Mouse (Mus musculus) layer of hippocampus, adult 8-10 months (tissue): ENCODE results near the gene Vac14. TPM values are rescaled to one million over a fixed set of nuclear protein-coding genes. Genes with fewer than 3 reads are reported as not detected.

Source experiments
- DNase-seq, 2 experiments: peaks; one replicate each; pipeline ENCODE4 v3.0.0; 2022; ENCODE audit warnings: low spot score in 2 of 2
- total RNA-seq, 4 experiments: library from RNA; stranded (reverse); gene quantifications; 2 replicates each; pipeline ENCODE4 v1.2.4; 2022

Vac14 gene
- total RNA-seq, 4 experiments from 2014 or later: 26.8 to 28.2 (median 27.0) TPM

DNA sequence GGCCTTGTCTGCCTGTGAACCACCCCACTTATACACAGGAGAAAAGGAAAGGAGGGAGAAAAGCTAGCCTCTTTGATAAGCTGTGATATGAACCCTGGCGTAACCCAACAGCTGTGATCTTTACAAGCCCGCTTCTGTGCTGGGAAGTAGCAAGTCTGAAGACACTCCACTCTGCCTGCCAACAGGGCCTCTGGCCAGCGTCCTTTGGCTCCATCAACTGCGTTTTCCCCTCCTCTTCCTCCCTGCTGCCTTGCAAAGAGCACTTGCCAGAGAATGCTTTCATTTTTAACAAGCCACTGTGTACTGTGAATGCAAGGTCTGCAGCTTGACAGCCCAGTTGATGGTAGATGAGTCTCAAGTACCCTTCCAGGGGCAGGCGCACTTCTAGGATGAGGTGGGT, 69.3 kb downstream of the Vac14 start:
- DNase-seq: peak; percentile 64 to 72

DNA sequence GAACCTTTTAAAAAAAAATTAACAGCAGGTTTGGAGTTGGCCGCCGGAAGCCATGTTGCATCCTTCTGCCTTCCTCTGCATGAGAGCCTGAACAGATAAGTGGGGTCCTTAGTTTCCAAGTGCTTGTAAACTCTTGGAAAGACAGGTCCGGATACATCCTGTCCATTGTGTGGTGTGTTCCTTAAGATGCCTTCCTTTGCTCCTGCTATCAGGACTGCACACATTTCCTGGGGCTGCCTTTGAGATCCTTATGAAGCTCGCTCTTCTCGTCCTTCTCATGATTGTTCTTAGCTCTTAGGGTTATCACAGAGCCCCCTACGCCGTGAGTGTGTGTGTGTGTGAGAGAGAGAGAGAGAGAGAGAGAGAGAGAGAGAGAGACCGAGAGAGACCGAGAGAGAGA, 71.6 kb downstream of the Vac14 start:
- no peak for DNase-seq

DNA sequence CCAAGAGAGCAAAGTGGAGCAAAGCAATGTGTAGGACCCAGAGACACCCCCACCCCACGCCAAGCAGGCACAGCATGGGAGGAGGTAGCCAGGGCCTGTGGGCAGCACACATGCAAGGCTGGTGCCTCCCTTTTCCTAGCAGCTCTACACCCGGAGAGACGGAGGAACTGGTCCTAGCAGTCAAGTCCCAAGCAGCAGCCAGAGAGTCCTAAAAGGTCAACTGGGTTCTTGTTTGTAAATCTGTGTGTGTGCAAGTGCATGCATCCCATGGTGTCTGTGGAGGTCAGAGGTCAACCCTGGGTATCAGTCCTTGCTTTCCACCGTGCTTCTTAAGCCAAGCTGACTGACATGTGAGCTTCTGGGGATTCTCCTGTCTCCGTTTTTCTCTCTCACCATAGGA, 75.8 kb downstream of the Vac14 start:
- no peak for DNase-seq

DNA sequence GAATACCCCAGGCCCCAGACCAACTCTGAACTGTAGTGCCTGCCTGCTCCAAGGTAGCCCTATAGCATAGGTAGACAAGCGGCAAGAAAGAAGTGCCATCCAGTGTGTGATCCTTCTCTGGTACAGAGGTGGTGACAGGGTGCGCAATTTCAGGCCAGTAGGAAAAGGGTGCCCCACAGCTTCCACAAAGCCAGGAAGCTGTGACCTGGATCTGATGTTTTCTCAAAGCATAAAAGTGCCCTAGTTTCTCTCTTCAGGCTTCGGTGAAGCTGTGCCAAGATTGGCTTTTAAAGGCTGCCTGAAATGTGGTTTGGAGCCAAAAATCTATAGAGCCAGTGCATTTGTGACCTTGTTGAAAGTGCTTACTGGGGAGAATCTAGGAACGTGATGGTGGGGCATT, 76.4 kb downstream of the Vac14 start:
- DNase-seq: no peak

DNA sequence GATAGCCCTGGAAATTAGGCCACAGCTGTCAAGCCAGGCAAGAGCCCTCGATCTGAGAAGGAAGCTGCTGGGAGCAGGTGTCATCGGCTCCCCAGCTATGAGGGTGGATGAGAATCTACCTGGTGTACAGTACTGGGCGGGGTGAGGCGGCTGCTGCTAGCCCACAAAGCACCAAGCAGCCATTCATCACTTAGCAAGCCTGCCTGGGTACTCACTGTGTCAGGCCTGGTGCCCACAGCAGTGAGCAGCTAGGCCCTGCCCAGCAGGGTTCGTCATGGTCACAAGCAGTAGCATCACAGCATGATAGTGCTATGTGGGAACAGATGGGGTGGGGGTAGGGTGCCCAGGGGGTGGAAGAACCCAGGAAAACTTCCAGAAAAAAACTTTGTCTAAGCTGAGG, 77.0 kb downstream of the Vac14 start:
- DNase-seq: no peak

DNA sequence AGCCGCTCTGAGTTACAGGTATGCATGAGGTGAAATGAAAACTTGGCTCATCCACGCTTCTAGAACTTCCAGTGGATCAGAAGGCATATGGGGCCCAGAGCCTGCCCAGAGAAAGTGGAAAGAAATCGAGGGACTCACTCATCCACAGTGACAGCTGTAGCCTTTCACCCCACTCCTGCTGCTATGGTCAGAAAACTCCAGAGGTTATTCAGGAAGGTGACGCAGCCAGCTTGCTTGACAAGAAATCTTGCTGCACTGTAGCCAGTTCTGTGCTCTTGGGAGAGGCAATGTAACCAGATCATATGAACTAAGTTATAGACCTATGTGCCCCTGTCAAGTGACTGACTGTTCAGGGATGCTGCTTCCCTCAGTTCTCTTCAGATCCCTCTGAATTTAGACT, 77.7 kb downstream of the Vac14 start:
- no peak for DNase-seq

DNA sequence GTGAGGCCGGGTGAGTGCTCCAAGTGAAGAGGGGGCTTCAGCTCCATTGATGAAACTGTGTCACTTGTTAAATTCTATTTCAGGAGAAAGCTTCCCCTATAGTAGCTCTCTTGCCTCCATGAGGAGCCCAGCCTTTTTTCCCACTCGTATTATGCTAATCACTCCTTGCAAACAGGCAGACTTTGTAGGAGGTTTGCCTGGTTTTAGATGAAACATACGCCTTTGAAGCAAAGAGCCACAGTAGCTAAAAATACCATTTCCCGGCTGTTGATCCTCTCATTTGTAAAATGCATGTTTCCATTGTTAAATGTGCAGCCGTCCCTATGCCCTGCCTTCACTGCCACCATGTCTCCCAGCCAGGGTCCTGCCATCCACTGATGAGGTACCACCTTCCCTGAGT, 79.2 kb downstream of the Vac14 start:
- DNase-seq: no peak

DNA sequence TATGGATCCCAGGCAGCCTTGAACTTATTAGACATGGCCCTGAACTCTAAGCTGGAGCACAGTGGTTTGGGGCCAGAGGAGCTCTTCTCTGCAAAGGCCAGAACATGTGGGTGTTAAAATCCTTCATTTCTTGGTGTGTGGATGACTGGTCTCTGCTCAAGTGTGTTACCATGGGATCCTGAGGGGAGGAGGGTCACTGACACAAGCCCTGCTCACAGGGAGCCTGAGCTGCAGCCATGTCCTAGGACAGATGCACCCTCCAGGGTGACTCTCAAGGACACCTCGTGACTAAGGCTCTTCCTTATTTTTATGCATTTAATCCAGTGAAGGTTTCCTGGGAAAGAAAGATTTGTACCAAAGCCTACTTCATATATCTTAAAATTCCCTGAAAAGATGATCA, 79.7 kb downstream of the Vac14 start:
- DNase-seq: no peak

DNA sequence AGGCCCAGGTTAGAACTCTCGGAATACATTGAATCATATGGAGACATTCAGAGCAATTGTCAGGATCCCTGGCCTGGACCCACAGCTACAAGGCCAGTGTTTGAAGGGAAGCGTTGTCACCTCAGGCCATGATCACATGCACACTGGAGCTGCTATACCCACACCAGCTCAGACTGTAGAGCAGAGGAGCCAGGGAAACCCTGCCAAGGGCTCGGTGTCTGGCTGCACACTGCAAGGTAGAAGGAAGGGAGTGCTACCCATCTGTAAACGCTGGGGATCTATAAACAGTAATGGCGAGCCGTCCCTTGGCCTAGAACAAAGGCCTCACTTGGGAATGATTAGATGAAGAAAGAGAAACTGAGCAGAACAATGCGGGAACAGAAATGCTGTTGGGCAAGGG, 81.1 kb downstream of the Vac14 start:
- no peak for DNase-seq

DNA sequence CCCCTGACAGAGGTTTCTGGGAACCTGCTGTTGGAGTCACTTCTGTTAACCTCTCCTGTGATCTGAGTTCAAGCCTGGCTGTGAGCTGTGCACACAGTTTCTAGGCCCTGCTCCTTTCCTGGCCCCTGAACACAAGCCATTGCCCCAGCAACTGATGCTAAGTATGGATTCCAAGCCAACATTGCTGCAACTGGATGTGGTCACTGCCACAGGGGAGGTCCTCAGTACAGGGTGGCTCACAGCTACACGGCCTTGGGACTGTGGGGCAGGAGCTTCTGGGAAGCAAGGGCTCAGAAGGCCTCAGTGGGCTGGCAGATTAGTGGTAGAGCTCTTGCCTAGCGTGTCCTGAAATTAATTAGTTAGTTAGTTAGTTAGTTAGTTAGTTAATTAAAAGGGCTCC, 82.2 kb downstream of the Vac14 start:
- no peak for DNase-seq

DNA sequence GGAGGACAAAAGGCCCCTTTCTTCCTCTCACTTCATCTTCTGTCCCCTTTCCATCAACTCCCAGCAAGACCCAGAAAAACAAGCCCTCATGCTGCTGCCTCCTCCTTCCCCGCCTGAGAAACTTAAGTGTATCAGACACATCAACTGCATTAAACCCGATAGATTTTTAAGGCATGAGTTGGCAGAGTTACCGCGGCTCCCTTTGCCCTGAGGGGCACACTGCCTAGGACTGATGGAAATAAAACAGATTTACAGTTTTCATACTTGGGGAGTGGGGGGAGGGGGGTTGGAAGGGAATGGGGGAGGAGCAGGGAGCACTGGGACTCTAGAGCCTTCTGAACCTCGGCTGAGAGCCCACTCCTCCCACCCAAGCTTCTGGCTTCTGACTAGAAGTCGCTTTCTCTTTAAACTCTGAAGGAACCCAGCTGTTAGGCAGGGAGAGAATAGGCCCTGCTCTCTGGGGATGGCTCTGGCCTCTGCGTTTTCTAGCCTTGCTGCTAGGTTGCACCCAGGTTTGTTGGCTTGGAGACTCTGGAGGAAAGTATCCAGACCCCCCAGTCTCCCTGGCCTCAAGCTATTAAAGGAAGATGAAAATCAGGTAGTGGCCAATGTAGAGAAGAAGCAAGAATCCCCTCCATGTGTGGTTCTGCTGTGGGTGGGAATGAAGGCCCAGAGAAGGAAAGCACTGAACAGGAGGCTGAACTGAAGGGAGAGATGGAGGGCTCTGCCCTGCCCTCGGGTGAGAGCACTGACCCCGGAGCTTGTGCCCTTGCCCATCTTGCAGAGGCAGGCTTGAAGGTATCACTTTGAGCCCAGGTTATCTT, 84.5 kb downstream of the Vac14 start:
- DNase-seq: no peak

DNA sequence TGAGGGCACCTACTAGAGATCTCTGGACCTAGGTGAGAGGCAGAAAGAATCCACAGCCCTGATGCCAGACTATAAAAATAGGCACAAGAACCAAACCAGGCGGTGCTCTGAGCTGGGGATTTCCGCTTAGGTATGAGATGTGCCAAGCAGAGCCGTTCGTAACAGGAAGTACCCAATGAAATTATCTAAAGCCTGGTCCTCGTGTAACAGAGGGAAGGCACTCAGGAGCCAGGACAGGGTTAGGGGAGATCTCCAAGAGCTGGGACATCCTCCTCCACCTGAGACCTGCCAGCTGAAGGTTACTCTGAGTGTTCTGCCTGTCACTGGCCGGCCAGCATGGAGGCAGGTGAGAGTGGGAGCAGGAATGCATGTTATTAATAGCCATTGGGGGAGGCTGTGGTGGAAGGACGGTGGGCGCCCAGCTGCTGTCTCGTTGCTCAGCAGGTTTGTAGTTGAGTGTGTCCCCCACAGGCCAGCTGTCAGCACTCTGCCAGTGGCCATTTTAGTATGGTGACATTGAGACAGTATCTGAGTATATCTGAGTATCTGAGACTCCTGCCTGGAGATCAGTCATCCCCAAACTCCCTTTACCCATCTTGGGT, 85.2 kb downstream of the Vac14 start:
- no peak for DNase-seq

DNA sequence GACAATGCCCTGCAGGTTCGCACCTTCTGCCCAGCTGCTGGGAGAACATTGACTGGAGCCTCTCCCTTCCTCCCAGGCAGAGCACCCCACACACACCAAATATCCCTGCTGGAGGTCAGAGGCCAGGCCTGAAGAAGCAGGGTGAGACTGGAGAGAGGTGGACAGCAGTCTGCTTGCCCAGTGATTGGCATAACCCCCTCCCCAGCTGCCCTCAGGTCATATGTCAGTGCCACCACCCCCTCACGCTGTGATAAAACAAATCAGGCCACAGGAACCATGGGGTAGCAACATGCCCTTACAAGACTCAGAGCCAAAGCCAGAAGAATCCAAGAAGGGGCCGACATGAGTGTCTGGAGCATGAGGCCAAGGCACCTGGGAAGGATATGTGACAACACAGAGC, 85.7 kb downstream of the Vac14 start:
- DNase-seq: no peak

DNA sequence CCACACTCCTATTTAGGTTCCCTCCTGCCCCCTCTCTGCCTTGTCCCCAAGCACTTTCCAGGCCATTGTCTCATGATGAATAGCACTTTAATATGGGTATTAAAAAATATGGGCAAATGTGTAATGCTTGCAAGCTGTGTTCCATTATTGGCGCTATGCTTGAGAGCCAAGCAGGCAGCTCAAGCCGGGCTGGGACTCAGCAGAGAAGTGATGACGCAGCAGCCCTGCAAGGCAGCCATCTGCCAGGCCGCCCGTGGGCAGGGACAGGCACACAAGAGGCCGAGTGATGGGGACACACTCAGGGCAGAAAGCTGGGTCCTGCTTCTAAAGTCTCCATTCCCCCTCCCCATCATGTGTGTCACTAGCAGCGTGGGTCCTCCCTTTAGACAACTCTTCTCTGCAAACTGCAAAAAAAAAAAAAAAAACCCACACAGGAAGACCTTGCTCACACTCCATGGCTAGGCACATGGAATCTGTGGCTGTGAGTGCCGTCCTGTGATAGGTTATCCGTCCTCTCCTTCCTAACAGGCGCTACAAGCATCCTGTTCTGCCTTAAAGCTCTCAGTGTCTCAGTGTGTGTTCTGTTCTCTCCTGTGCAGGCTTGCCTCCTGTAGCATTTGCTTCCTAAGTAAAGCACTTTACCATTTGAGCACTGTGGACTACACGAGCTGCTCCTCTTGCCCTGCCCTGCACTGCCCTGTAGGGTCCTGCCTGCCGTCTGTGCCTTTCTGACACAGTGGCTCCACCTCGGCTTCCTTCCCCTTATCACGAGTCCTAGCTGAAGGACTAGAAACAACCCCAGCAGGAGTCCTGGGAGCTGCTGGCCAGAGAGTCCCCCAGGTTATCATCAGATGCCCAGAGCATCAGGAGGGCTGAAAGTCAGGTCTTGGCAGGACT, 87.3 kb downstream of the Vac14 start:
- DNase-seq: peak; percentile 72 to 75

DNA sequence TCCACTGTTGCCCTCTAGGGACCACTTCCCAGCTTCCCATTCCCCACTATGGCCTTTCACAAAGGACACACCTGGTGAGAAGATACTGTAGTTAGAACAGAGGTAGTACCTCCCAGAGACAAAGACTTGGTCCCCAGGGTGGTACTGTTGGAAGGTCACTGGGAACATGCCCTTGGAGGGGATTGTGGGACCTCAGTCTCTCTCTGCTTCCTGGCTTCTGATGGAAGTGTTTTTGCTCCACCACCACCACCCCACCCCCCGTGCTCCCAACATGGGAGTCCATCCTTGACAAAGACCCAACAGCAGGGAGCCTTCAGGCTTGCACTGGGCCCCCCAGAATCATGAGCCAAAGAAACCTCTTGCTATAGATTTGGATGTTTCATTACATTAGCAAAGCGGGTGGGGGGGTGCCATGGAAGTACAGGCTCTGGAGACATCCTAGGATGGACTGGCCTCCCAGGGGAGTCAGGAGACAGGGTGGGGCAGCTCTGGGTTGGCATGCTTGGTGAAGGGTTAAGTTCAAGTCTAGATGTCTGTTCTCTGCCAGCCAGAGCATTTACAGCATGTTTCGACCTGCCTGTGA, 88.0 kb downstream of the Vac14 start:
- DNase-seq: no peak

DNA sequence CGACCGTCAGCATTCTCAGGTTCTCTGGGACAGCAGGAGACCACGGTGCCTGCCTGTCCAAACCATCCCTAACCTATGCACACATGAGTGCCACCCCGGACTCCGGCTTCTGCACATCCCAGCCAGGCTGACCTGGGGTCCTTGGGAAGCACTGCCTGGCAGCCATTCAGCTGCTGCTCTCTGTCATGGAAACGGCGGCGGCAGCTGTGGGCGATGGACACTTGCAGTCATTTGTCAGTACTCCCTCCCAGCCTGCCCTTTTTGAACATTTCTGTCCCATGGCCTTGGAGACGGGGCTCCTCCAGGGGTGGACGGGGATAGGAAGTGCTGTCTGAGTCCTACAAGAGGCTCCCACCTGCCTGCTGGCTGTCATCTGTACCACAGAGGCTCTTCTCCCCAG, 90.0 kb downstream of the Vac14 start:
- no peak for DNase-seq

DNA sequence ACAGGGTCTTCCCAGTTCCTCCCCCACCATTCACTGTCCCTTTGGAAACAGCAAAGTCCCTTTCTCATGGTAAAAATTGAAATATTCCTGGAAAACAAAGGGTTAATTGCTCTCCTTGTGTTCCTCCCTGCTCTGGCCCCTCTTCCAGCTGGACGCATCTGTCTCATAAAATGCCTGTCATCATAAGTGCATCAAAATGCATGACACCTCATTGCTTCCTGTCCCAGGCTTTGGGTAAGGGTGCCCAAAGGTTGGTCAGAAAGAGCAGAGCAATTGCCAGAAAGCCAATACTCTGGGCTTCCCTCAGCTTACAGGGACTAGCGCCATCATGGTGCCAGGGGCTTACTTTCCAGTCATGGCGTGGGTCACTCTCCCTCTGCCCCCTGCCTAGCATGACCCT, 92.2 kb downstream of the Vac14 start:
- DNase-seq: no peak

DNA sequence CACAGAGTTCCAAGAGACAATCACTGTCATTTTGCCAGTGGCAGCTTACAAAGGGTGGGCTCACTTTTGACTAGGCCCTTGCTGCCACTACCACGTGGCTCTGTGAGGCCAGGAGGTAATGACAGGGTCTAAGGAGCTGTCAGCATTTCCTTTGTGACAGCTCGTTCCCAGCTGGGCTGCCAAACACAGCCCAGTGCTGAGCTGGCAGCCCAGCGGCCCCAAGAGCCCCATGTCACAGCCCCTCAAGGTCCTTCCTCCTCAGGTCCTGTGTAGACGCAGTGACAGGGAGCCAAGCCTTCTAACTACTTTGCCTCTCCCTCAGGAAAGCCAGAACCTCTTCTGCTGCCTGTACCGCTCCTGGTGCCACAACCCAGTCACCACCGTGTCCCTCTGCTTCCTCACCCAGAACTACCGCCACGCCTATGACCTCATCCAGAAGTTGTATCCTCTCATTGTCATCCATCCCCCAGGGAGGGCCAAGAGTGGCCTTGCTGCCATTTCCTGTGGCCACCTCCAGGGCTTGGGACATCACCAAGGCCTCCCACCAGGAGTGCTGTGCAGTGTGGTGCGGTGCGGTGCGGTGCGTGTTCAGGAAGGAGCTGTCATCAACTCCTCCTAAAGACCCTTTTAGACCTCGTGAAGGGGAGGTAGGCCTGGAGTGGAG, 93.0 kb downstream of the Vac14 start:
- no peak for DNase-seq

DNA sequence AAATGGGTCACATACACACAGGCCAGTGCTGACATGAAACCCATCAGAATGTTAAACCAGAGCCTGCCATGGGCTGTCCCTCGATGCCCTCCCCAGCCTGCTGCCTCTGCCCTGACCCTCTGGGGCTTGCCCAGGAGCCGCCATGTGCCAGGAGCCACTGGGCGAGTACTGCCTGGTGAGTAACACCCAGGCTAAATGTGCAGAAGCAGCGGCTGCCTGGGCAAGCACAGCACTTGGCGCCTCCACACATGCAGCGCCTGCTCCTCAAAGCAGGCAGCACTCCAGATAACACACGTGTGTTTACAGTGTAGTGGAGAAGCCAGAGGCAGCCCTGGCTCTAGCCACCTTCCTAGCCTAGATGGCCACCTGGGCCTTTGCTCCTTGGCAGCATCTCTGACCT, 94.7 kb downstream of the Vac14 start:
- no peak for DNase-seq

DNA sequence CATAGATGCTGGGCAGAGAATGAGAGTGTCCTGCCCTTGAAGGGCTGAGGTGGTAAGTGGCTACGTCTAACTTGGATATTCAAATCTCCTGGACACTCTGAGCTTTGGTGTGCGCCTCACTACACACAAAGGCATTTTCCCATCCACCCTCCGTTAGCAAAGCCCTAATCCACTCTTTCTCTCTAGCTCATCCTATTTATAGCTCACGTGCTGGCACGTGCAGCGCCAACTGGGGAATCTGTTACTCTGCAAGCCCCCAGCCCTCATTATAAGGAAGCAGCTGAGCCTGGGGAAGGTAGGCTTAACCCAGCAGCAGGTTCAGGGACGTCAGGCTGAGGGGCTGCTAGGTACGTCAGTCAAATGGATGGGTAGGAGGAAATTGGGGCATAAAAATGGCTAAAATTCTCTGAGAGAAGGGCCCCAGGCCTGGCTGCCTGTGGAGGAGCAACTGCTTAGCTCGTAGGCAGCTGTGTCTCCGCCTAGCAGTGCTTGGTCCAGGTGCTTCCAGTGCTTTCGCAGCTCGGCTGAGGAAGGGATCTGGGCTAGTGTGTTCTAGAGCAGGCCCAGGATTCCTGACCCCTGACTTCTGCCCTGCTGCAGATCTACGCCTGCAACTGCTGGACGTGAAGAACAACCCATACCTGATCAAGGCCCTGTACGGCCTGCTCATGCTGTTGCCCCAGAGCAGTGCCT, 96.6 kb downstream of the Vac14 start:
- no peak for DNase-seq

DNA sequence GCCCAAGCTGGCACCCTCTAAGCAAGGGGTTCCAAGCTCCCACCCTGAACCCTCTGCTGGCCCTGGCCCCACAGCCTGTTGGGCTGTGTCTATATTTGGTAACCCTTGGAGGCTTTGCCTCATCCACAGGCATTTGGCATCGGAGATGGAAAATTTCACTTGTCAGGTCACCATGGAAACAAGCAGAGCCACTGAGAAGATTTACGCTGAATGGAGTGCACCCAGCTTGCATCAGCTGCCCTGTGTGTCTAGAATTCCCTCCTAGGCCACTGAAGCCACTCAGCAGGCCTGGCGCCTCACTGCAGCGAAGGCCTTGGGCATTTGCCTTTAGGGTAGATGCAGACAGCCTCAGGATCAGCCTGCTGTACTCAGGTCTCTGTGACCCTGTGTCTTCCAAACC, 97.7 kb downstream of the Vac14 start:
- DNase-seq: peak; percentile 80 to 87
